Mouse (Mus musculus) CH12.LX (cell line): ENCODE measurements at regions not wholly inside any gene's neighbourhood (a gene's known extent, or its start where the extent isn't known, plus 50 kb on each side); places are given as distances from the start of the nearest gene placed in this dataset.

ENCODE experiments used
- DNase-seq: peaks from one replicate; pipeline ENCODE4 v3.0.0-alpha.2; 2013; ENCODE audit errors: extremely low read depth
- H3K27ac ChIP-seq: 2 replicates; pipeline ENCODE4 v1.5.1; 2012; ENCODE audit warnings: low read depth, mild to moderate bottlenecking, control low read depth, moderate library complexity; ENCODE audit not compliant: insufficient read depth
- H3K27me3 ChIP-seq: replicated peaks from 2 replicates; pipeline ENCODE3; 2012; ENCODE audit warnings: inconsistent platforms
- H3K36me3 ChIP-seq, 2 experiments: replicated peaks in 1 of 2; 2 replicates each; pipeline versions ENCODE3 to v1.6.1; 2012; ENCODE audit warnings: inconsistent platforms in 1 of 2, low read length in 1 of 2, mild to moderate bottlenecking in 1 of 2, mixed read lengths in 1 of 2, moderate library complexity in 1 of 2; ENCODE audit not compliant: control insufficient read depth in 1 of 2, insufficient read depth in 1 of 2
- H3K4me1 ChIP-seq, 2 experiments: 2 replicates each; pipeline ENCODE4 v1.6.1; 2012; ENCODE audit warnings: inconsistent platforms in 1 of 2, moderate library complexity in 1 of 2; ENCODE audit not compliant: insufficient read depth in 2 of 2, control insufficient read depth in 1 of 2
- H3K4me2 ChIP-seq: 2 replicates; pipeline ENCODE4 v1.6.1; 2012; ENCODE audit warnings: low read depth, mild to moderate bottlenecking, control low read depth; ENCODE audit not compliant: poor library complexity, insufficient read depth, severe bottlenecking
- H3K4me3 ChIP-seq, 3 experiments: fragments of 150-350 bp in 1 of 3; sonication (generic) in 1 of 3; replicated peaks in 1 of 3; 2 replicates each; pipeline versions ENCODE3 to v1.5.1; 2011 to 2012; ENCODE audit warnings: low read depth in 2 of 3, low read length in 2 of 3, mild to moderate bottlenecking in 2 of 3, moderate library complexity in 2 of 3, control low read depth in 1 of 3, improper control_type of control experiment in 1 of 3, inconsistent platforms in 1 of 3, mixed read lengths in 1 of 3; ENCODE audit not compliant: poor library complexity in 1 of 3
- H3K79me2 ChIP-seq: replicated peaks from 2 replicates; pipeline ENCODE4 v1.6.1; 2012; ENCODE audit warnings: mild to moderate bottlenecking, moderate library complexity; ENCODE audit not compliant: control insufficient read depth, poor library complexity, insufficient read depth, severe bottlenecking; ENCODE audit errors: extremely low read depth
- H3K9ac ChIP-seq: 2 replicates; pipeline ENCODE4 v1.6.1; 2012; ENCODE audit warnings: low read depth, mild to moderate bottlenecking, control low read depth, moderate library complexity; ENCODE audit not compliant: insufficient read depth
- H3K9me3 ChIP-seq: replicated peaks from 2 replicates; pipeline ENCODE3; 2012; ENCODE audit warnings: low read length, inconsistent platforms, mixed read lengths
- E2F4 ChIP-seq: IDR thresholded peaks from 2 replicates; pipeline ENCODE4 v1.6.1; 2011; ENCODE audit warnings: low read depth, low read length, improper control_type of control experiment; ENCODE audit not compliant: insufficient replicate concordance
- EP300 ChIP-seq: IDR thresholded peaks from 2 replicates; pipeline ENCODE4 v1.6.1; 2011; ENCODE audit warnings: low read length, improper control_type of control experiment
- ETS1 ChIP-seq: conservative IDR thresholded peaks from 2 replicates; pipeline ENCODE4 v1.6.1; 2012; ENCODE audit warnings: low read depth, mild to moderate bottlenecking, inconsistent platforms, low read length, improper control_type of control experiment, moderate library complexity
- GABPA ChIP-seq: IDR thresholded peaks from 2 replicates; pipeline ENCODE4 v1.6.1; 2012; ENCODE audit warnings: low read depth, low read length, improper control_type of control experiment, inconsistent platforms; ENCODE audit not compliant: insufficient replicate concordance
- IRF4 ChIP-seq: IDR thresholded peaks from 2 replicates; pipeline ENCODE4 v1.6.1; 2014; ENCODE audit warnings: low read depth, mild to moderate bottlenecking, inconsistent platforms, low read length, improper control_type of control experiment
- JUND ChIP-seq: conservative IDR thresholded peaks from 2 replicates; pipeline ENCODE4 v1.6.1; 2011; ENCODE audit warnings: low read depth, low read length, improper control_type of control experiment
- KAT2A ChIP-seq: IDR thresholded peaks from 2 replicates; pipeline ENCODE4 v1.6.1; 2012; ENCODE audit warnings: low read length, improper control_type of control experiment, inconsistent platforms; ENCODE audit not compliant: insufficient replicate concordance
- MAX ChIP-seq: IDR thresholded peaks from 2 replicates; pipeline ENCODE4 v1.6.1; 2011; ENCODE audit warnings: low read length, improper control_type of control experiment
- MAZ ChIP-seq: IDR thresholded peaks from 2 replicates; pipeline ENCODE4 v1.6.1; 2012; ENCODE audit warnings: low read depth, mild to moderate bottlenecking, inconsistent platforms, low read length, improper control_type of control experiment, moderate library complexity
- MEF2A ChIP-seq: IDR thresholded peaks from 2 replicates; pipeline ENCODE4 v1.6.1; 2014; ENCODE audit warnings: low read depth, mild to moderate bottlenecking, inconsistent platforms, low read length, improper control_type of control experiment, borderline replicate concordance
- MXI1 ChIP-seq: IDR thresholded peaks from 2 replicates; pipeline ENCODE4 v1.6.1; 2011; ENCODE audit warnings: mild to moderate bottlenecking, low read depth, low read length, improper control_type of control experiment
- MYC ChIP-seq: IDR thresholded peaks from 2 replicates; pipeline ENCODE4 v1.6.1; 2011; ENCODE audit warnings: low read depth, mild to moderate bottlenecking, improper control_type of control experiment, low read length
- NRF1 ChIP-seq: IDR thresholded peaks from 2 replicates; pipeline ENCODE4 v1.6.1; 2014; ENCODE audit warnings: low read depth, mild to moderate bottlenecking, inconsistent platforms, low read length, improper control_type of control experiment, moderate library complexity
- PAX5 ChIP-seq: IDR thresholded peaks from 2 replicates; pipeline ENCODE4 v1.6.1; 2012; ENCODE audit warnings: low read length, inconsistent platforms, mixed read lengths
- POLR2AphosphoS2 ChIP-seq: IDR thresholded peaks from 2 replicates; pipeline ENCODE4 v1.6.1; 2011; ENCODE audit warnings: low read depth, low read length, improper control_type of control experiment
- RAD21 ChIP-seq: IDR thresholded peaks from 2 replicates; pipeline ENCODE4 v1.6.1; 2011; ENCODE audit warnings: low read depth, mild to moderate bottlenecking, low read length, improper control_type of control experiment, moderate library complexity
- SIN3A ChIP-seq: IDR thresholded peaks from 2 replicates; pipeline ENCODE4 v1.6.1; 2012; ENCODE audit warnings: low read length, improper control_type of control experiment, inconsistent platforms
- SMC3 ChIP-seq: IDR thresholded peaks from 2 replicates; pipeline ENCODE4 v1.6.1; 2011; ENCODE audit warnings: low read depth, low read length, improper control_type of control experiment
- TBP ChIP-seq: conservative IDR thresholded peaks from 2 replicates; pipeline ENCODE4 v1.6.1; 2011; ENCODE audit warnings: low read depth, low read length, improper control_type of control experiment
- USF2 ChIP-seq: conservative IDR thresholded peaks from 2 replicates; pipeline ENCODE4 v1.6.1; 2011; ENCODE audit warnings: low read depth, low read length, improper control_type of control experiment
- ZC3H11A ChIP-seq: IDR thresholded peaks from 2 replicates; pipeline ENCODE4 v1.6.1; 2012; ENCODE audit warnings: low read depth, mild to moderate bottlenecking, inconsistent platforms, low read length, improper control_type of control experiment
- ZKSCAN1 ChIP-seq: IDR thresholded peaks from 2 replicates; pipeline ENCODE4 v1.6.1; 2012; ENCODE audit warnings: low read depth, inconsistent platforms, low read length, improper control_type of control experiment, borderline replicate concordance
- ZMIZ1 ChIP-seq: IDR thresholded peaks from 2 replicates; pipeline ENCODE4 v1.6.1; 2012; ENCODE audit warnings: low read depth, mild to moderate bottlenecking, inconsistent platforms, low read length, improper control_type of control experiment
- dilution Hi-C: fragments of 300-500 bp; cut with MboI; formaldehyde crosslinking; loops from 2 replicates; pipeline ENCODE4 v1.14.3; 2020; ENCODE audit warnings: low sequenced_read_pairs; ENCODE audit not compliant: extremely low pct_unique_long_range_greater_than_20kb, extremely low pct_ligation_motif_present
- in situ Hi-C: fragments of 300-500 bp; cut with MboI; formaldehyde crosslinking; loops from 3 replicates; pipeline ENCODE4 v1.14.3; 2019; ENCODE audit warnings: low sequenced_read_pairs, low pct_ligation_motif_present, low pct_unique_long_range_greater_than_20kb, mixed read lengths

DNA sequence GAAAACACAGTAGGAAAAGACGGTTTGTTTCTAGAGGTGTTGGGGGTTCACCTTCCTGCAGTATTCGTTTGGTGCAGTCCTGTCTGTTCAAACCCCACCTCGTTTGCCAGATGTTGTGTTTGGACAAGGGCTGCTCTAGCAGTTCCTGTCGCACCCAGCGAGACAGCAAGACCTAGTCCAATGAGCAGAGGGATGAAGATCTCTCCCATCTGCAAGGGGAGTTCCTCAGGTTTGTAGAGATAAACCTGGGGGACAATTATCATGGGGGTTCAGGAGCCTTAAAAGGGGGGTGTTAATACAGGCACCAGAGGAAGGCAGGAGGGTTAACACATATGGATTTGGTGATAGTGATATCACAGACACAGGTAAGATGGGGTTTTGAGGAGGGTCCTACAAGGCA, 119.4 kb upstream of the Tmem164 start:
- DNase-seq = no peak
- Histone ChIP-seq H3K4me1 (no peaks in the 10 kb centered on the region), H3K4me2 (no peak overlapping the region), H3K36me3 (no peaks in the 10 kb centered on the region)
- in situ Hi-C loops = loop anchor here (25.0 kb wide), 1 partner anchor 501 kb away; no protein-coding TSS in a partner anchor
- dilution Hi-C loops = no loop called here
- no peak for TF ChIP-seq POLR2AphosphoS2
- TF ChIP-seq EP300 = no peak
- TF ChIP-seq GABPA = no peak
- no peak for TF ChIP-seq ZMIZ1
- TF ChIP-seq TBP = no peak
- TF ChIP-seq MXI1 = no peak
- TF ChIP-seq JUND = no peak
- TF ChIP-seq SIN3A = no peak
- TF ChIP-seq ETS1 = no peak
- TF ChIP-seq, all 38 proteins: peak for 0
- no peaks in the 10 kb centered on the region for H3K9me3 ChIP-seq
- H3K27ac ChIP-seq = no peak overlapping the region
- H3K4me3 ChIP-seq = no peak overlapping the region
- no peaks in the 10 kb centered on the region for H3K79me2 ChIP-seq
- no peak overlapping the region for H3K9ac ChIP-seq
- no peaks in the 10 kb centered on the region for H3K27me3 ChIP-seq

DNA sequence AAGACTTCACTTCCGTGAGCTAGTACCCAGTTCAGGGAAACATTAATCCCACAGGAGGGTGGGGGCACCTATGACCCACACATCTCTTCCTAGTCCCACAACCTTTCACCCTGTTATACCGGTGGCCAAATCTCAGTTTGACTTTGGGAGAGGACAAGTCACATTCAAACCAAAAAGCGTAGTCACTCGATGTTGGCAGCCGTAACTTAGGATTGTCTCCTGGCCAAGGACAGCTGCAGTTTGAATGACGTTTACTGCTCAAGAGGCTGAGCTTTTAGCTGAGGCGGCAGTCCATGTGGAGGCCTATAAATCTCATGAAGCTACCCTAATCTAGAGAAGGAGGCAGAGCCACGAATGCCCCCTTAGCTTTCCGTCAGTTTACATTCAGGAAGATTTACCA, 117.0 kb upstream of the Tmem164 start:
- Histone ChIP-seq H3K36me3 (no peaks in the 10 kb centered on the region), H3K9ac (no peak overlapping the region), H3K4me1 (no peaks in the 10 kb centered on the region), H3K27ac (no peak overlapping the region), H3K4me2 (no peak overlapping the region), H3K4me3 (no peak overlapping the region), H3K9me3 (no peaks in the 10 kb centered on the region), H3K79me2 (no peaks in the 10 kb centered on the region)
- TF ChIP-seq NRF1 (no peak), E2F4 (no peak), MXI1 (no peak), MAX (no peak), POLR2AphosphoS2 (no peak), USF2 (no peak), KAT2A (no peak), MEF2A (no peak), ZC3H11A (no peak), SIN3A (no peak), ETS1 (no peak), MAZ (no peak), IRF4 (no peak), PAX5 (no peak), SMC3 (no peak), ZKSCAN1 (no peak), MYC (no peak), EP300 (no peak), RAD21 (no peak), ZMIZ1 (no peak)
- TF ChIP-seq, all 38 proteins: peak for 0
- in situ Hi-C loops (loop anchor here (25.0 kb wide), 1 partner anchor 498 kb away; no protein-coding TSS in a partner anchor), dilution Hi-C loops (no loop called here)
- no peaks in the 10 kb centered on the region for H3K27me3 ChIP-seq
- DNase-seq = no peak
